Mouse (Mus musculus): ENCODE measurements at regions not wholly inside any gene's neighbourhood (a gene's known extent, or its start where the extent isn't known, plus 50 kb on each side); places are given as distances from the start of the nearest gene placed in this dataset.

DNA sequence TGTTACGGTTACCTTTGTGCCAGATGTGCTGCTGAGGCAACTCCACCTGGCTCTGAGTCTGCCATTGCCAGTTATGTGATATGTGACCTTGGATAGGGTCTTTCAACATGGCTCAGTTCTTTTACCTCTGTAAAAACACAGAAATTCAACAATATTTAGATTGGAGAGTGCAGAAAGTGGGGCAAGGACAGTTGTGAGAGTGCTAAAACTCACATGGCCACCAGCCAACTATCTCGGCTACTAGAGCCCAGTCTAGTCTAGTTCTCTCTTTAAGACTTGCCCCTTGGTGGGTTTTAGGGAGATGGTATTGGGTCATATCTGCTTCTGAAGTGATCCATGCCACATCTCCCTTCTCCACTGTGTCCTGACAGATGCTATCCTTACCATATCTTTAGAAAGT lies 233.0 kb downstream of the Phf14 start:
- no peaks in the 10 kb centered on the region for H3K9me3 ChIP-seq
- no peak overlapping the region for H3K9ac ChIP-seq
- H3K4me2 ChIP-seq (replicated peaks): no peak overlapping the region
- no peaks in the 10 kb centered on the region for H3K4me1 ChIP-seq
- no peaks in the 10 kb centered on the region for H3K36me3 ChIP-seq
- 89% methylated on average over 2 of the region's 2 CpGs for WGBS
- no peak overlapping the region for H3K4me3 ChIP-seq
- no peaks in the 10 kb centered on the region for H3K27me3 ChIP-seq (replicated peaks)
- ATAC-seq (ENCODE audit: low FRiP score, low read depth): no peak
- H3K27ac ChIP-seq: no peak overlapping the region

DNA sequence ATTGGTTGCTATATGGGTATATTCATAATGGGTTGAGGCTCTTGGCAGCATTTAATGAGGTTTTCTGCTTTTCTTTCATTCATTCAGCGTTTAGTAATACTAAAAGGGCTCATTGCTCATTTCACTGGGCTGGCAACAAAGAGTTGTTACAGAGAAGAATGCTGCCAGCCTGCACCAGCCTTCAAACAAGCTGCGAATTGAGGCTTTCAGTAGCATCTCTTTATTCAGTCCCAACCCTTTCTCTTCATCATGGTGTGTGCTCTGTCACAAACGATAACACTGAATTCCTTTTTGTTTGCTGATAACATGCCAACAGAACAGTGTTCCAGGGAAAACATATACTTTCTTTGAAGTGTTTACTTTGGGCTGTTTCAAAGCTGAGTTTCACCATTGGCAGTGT lies 237.6 kb downstream of the Phf14 start:
- Histone ChIP-seq H3K4me1 (no peaks in the 10 kb centered on the region), H3K4me3 (no peak overlapping the region)

DNA sequence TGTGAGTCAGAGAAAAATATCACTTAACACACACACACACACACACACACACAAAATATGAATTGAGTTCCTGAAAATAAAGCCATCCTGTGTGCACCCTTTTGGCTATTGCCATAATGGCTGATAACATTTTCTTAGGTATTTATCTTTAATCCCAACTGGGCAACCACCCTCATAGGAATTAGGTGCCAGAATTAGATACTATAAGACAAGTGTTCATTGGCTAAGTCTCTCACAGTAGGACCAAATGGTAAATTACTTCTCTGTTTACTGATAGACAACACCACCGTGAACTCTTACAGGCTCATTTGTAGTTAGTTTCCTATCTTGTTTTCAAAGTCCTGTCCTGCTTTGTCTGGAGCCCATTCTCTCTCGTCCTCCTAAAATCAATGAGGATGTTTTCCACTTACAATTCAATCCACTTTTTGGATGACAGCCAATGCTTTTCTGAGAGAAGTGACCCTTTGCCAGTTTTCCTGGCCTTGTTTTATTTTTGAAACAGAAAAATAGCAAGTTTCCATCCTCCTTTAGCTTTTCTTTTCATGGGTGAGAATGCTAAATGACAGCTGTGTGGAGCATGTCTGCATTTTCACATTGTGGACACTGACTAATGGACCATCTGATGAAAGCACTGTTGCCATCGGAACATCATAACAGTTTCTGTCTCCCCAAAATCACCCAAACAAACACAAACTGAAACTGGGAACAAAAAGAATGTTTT lies 243.2 kb downstream of the Phf14 start:
- WGBS: 62% methylated on average over 3 of the region's 3 CpGs
- no peak for ATAC-seq (ENCODE audit: low FRiP score, low read depth)

More for the DNA sequence above, 237.6 kb downstream of the Phf14 start:
- no peak overlapping the region for H3K4me2 ChIP-seq (replicated peaks)
- no peaks in the 10 kb centered on the region for H3K36me3 ChIP-seq
- ATAC-seq (ENCODE audit: low FRiP score, low read depth): no peak
- no peaks in the 10 kb centered on the region for H3K9me3 ChIP-seq
- no peak overlapping the region for H3K9ac ChIP-seq
- H3K27ac ChIP-seq: no peak overlapping the region
- WGBS: 66% methylated on average over 3 of the region's 3 CpGs
- no peaks in the 10 kb centered on the region for H3K27me3 ChIP-seq (replicated peaks)

DNA sequence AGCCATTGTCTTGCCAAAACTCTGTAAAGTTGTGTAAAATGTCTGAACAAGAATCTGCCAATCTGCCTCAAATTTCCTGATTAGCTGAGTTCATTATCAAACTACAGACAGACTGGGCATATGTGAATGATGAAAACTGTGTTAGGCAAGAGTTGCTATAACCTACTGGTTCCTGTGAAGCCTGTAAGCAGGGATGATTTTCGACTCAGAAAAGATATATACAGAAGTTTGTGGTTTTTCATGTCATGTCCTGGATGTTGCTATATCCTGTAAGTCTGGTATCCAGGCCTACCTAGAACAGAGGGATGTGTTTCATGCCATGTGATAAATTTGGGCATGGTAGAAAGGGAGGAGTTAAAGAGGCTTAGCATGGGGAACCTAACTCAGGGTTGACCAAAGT lies 256.4 kb downstream of the Phf14 start:
- no peaks in the 10 kb centered on the region for H3K4me1 ChIP-seq
- no peaks in the 10 kb centered on the region for H3K9me3 ChIP-seq
- H3K4me3 ChIP-seq: no peak overlapping the region
- 89% methylated on average over 1 of the region's 1 CpGs for WGBS
- no peak overlapping the region for H3K27ac ChIP-seq
- no peak for ATAC-seq (ENCODE audit: low FRiP score, low read depth)
- no peak overlapping the region for H3K9ac ChIP-seq
- no peaks in the 10 kb centered on the region for H3K36me3 ChIP-seq
- H3K4me2 ChIP-seq (replicated peaks): no peak overlapping the region
- no peaks in the 10 kb centered on the region for H3K27me3 ChIP-seq (replicated peaks)

More for the DNA sequence above, 243.2 kb downstream of the Phf14 start:
- H3K27me3 ChIP-seq (replicated peaks): no peaks in the 10 kb centered on the region
- H3K9me3 ChIP-seq: no peaks in the 10 kb centered on the region
- no peak overlapping the region for H3K9ac ChIP-seq
- no peaks in the 10 kb centered on the region for H3K4me1 ChIP-seq
- no peak overlapping the region for H3K4me2 ChIP-seq (replicated peaks)
- no peaks in the 10 kb centered on the region for H3K36me3 ChIP-seq
- H3K4me3 ChIP-seq: no peak overlapping the region
- no peak overlapping the region for H3K27ac ChIP-seq

DNA sequence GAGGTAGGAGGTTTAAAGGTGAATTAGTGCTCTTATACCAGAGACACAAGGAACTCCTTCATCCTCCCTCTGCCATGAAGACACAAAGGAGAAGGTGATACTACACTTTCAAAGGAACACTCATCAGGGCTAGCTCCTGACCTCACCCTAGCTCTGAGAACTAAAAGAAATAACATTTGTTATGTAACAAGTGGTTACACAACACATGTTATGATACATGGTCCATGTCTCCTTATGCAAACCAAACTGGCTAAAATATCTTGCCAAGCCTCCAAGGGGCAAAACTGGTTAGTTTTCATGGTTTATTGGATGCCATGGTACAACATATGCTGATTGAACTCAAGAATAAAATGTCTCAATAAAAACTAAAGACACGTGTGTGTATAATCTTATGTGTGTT lies 260.9 kb downstream of the Phf14 start:
- WGBS: 88% methylated on average over 1 of the region's 1 CpGs
- H3K9me3 ChIP-seq: no peaks in the 10 kb centered on the region
- no peaks in the 10 kb centered on the region for H3K36me3 ChIP-seq
- no peak overlapping the region for H3K9ac ChIP-seq
- no peaks in the 10 kb centered on the region for H3K27me3 ChIP-seq (replicated peaks)
- H3K4me1 ChIP-seq: no peaks in the 10 kb centered on the region
- H3K27ac ChIP-seq: no peak overlapping the region
- H3K4me3 ChIP-seq: no peak overlapping the region
- no peak overlapping the region for H3K4me2 ChIP-seq (replicated peaks)
- no peak for ATAC-seq (ENCODE audit: low FRiP score, low read depth)

DNA sequence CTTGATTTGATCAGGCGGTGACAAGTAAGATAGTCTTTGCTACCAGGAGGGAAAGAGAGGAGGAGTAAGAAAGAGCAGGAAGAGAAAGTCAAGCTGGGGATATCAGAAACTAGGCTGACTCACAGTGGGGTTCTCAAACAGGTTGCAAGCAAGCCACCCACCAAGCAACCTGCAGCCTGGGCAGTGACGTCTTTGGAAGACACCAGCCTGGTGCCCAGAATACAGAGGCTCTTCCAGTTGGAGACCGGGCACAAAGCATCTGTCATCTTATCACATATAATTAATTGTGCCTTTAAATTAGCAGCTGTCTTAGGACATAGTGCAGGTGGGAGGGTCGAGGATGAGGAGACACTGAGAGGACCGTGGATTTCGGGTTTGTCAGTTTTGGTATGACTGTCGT lies 261.8 kb downstream of the Phf14 start:
- 76% methylated on average over 7 of the region's 7 CpGs for WGBS
- H3K27ac ChIP-seq: no peak overlapping the region
- H3K9ac ChIP-seq: no peak overlapping the region
- no peaks in the 10 kb centered on the region for H3K9me3 ChIP-seq
- H3K4me3 ChIP-seq: no peak overlapping the region
- no peak overlapping the region for H3K4me2 ChIP-seq (replicated peaks)
- no peak for ATAC-seq (ENCODE audit: low FRiP score, low read depth)
- H3K36me3 ChIP-seq: no peaks in the 10 kb centered on the region
- no peaks in the 10 kb centered on the region for H3K4me1 ChIP-seq
- no peaks in the 10 kb centered on the region for H3K27me3 ChIP-seq (replicated peaks)

DNA sequence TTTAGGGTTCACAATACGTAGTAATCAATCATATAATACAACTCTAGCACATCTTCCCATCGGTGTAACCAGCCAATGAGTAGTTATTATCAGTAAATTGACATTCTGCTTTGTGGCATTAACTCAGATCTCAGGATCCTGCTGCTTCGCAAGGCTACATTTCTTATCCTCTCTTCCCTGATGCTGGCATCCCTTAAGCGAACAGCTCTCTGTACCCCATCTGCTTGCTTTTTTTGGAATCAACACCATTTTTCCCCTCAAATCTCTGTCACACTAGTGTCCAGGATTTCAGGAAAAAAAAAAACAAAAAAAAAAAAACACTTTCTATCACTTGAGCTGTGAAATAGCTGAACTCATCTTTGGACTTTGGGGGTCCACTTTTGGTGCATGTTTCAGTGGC lies 263.1 kb downstream of the Phf14 start:
- no peak for ATAC-seq (ENCODE audit: low FRiP score, low read depth)
- Histone ChIP-seq H3K4me1 (no peaks in the 10 kb centered on the region), H3K27ac (no peak overlapping the region), H3K4me2 (replicated peaks) (no peak overlapping the region), H3K9ac (no peak overlapping the region), H3K36me3 (no peaks in the 10 kb centered on the region), H3K4me3 (no peak overlapping the region), H3K27me3 (replicated peaks) (no peaks in the 10 kb centered on the region), H3K9me3 (no peaks in the 10 kb centered on the region)
- 89% methylated on average over 4 of the region's 4 CpGs for WGBS

DNA sequence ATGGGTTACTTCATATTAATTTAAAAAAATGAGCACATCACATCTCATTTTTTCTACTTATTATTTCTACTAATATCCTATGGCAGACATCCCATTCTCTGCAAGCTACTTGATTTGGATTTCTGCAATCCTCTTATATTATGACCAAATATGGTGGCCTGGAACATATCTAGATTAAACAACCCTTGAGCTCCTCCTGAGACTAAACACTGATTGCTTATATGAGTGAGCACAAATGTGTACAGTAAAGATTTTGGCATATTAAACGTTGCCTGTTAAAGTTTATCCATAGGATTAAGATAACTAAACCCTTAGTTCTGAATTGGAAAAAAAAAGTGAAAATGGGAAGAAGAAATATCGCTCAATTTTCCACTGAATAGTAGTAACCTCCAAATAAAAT lies 263.6 kb downstream of the Phf14 start:
- Histone ChIP-seq H3K27me3 (replicated peaks) (no peaks in the 10 kb centered on the region), H3K36me3 (no peaks in the 10 kb centered on the region), H3K27ac (no peak overlapping the region), H3K4me2 (replicated peaks) (no peak overlapping the region), H3K9me3 (no peaks in the 10 kb centered on the region), H3K9ac (no peak overlapping the region), H3K4me3 (no peak overlapping the region), H3K4me1 (no peaks in the 10 kb centered on the region)
- WGBS: 86% methylated on average over 2 of the region's 2 CpGs
- no peak for ATAC-seq (ENCODE audit: low FRiP score, low read depth)

DNA sequence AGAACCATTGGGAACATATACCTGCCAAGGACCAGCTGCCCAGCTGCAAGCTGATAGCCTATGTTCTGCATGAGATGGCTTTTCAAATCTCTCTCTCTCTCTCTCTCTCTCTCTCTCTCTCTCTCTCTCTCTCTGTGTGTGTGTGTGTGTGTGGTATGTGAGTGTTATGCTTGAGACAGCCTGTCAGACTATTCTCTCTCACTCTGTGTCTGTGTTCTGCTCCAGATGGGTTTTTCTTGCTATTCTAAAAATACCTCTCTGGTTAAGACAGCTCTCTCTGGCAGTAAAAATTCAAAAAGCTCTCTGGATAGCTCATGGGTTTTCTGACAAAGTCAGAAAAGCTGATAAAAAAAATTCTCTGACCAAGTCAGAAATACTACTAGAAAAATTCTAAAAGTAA lies 270.4 kb downstream of the Phf14 start:
- no peak overlapping the region for H3K9ac ChIP-seq
- H3K4me2 ChIP-seq (replicated peaks): no peak overlapping the region
- H3K27me3 ChIP-seq (replicated peaks): no peaks in the 10 kb centered on the region
- no peak overlapping the region for H3K27ac ChIP-seq
- no peak for ATAC-seq (ENCODE audit: low FRiP score, low read depth)
- no peaks in the 10 kb centered on the region for H3K9me3 ChIP-seq
- H3K4me3 ChIP-seq: no peak overlapping the region
- H3K36me3 ChIP-seq: no peaks in the 10 kb centered on the region
- H3K4me1 ChIP-seq: no peaks in the 10 kb centered on the region

DNA sequence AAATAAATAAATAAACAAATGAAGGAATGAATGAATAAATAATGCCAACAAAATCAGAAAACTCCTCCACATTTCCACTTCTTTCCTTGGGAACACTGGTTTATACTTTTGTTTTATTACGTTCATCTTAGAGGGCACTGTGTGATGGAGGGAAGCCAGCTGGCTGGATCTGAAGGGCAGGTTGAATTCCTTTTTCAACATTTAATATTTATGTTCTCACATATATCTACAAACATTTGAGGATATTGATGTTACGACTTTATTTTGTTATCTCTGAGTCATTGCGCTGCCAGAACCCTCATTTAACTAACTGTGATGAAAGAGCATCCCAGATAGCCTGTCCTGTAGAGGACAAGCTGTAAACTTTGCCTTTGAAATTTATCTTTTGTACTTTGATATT lies 273.3 kb downstream of the Phf14 start:
- Histone ChIP-seq H3K4me3 (no peak overlapping the region), H3K9ac (no peak overlapping the region), H3K9me3 (no peaks in the 10 kb centered on the region), H3K27ac (no peak overlapping the region), H3K4me1 (no peaks in the 10 kb centered on the region), H3K27me3 (replicated peaks) (no peaks in the 10 kb centered on the region), H3K36me3 (no peaks in the 10 kb centered on the region), H3K4me2 (replicated peaks) (no peak overlapping the region)
- ATAC-seq (ENCODE audit: low FRiP score, low read depth): no peak
- 96% methylated on average over 3 of the region's 3 CpGs for WGBS

DNA sequence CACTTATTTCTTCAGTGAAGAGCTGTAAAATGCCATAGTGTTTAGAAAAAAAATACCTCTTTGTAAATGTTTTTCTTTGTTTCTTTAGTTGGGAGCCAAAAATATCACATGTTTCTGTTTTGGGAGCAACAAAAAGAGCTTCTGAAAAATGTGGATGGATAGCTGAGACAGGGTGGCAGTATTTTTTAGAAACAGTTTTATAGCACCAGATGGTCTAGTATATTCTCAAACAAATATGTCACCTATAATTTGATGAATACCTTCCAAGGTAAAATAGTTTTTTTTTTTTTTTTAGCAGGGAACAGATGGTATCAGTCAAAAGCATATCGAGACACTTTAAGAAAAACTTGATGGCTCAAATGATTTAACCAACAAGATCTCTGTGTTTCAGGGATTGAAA lies 302.6 kb downstream of the Phf14 start:
- H3K9ac ChIP-seq: no peak overlapping the region
- H3K36me3 ChIP-seq: no peaks in the 10 kb centered on the region
- ATAC-seq (ENCODE audit: low FRiP score, low read depth): no peak
- H3K4me2 ChIP-seq (replicated peaks): no peak overlapping the region
- H3K9me3 ChIP-seq: no peaks in the 10 kb centered on the region
- no peaks in the 10 kb centered on the region for H3K27me3 ChIP-seq (replicated peaks)
- no peak overlapping the region for H3K27ac ChIP-seq
- no peak overlapping the region for H3K4me3 ChIP-seq
- 73% methylated on average over 1 of the region's 1 CpGs for WGBS
- no peaks in the 10 kb centered on the region for H3K4me1 ChIP-seq

DNA sequence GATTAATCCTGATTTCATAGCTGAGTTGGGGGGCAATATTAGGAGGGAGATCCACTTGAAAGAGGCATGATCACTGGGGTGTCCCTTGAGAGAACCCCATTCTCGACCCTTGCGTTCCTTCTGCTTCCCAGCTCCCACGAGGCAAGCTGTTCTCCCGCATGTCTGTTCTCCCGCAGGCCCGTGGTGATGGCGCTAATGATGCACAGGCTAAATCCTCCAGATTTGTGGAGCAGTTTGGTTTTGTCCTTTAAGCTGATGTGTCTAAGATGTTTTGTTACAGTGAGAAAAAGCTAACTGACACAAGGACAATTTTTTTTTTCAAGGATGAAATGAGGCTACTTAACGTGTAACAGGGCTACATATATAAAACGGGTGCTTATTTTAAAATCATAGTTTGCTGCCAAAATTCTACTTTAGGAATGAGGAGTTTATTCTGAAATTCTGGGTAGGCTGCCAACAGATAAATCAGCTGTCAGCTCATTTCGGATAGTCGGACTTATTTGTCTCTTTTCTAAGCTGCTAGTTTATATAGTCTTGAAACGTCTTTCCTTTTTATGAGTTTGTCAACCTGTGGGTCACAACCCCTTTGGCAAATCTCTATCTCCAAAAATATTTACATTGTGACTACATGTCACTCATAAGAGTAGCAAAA lies 307.0 kb downstream of the Phf14 start:
- Histone ChIP-seq H3K27me3 (replicated peaks) (no peaks in the 10 kb centered on the region), H3K4me1 (no peaks in the 10 kb centered on the region), H3K9ac (no peak overlapping the region), H3K9me3 (no peaks in the 10 kb centered on the region; the same call in 1 of the 2 replicates), H3K27ac (no peak overlapping the region), H3K4me3 (no peak overlapping the region), H3K36me3 (no peaks in the 10 kb centered on the region), H3K4me2 (replicated peaks) (no peak overlapping the region)
- 89% methylated on average over 12 of the region's 12 CpGs for WGBS
- no peak for ATAC-seq (ENCODE audit: low FRiP score, low read depth)

DNA sequence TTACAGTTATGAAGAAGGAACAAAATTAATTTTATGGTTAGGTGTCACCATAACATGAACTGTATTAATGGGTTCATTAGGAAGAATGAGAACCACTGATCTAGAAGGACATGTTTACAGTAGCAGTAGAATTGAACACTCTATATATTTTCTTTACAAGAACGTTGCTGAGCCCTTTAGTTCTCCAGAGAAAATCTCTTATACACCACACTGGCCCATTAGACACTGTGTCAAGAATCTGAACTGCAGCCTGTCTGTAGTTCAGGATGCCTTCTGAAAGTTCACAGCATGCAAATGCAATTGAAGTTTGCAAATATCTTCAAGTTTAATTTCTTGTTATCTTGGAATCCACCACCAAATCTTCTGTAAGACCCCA lies 307.6 kb downstream of the Phf14 start:
- Histone ChIP-seq H3K4me1 (no peaks in the 10 kb centered on the region), H3K27ac (no peak overlapping the region), H3K9me3 (peaks cover 4% of the 10 kb centered on the region; the same call in 1 of the 2 replicates), H3K9ac (no peak overlapping the region), H3K4me3 (no peak overlapping the region), H3K4me2 (replicated peaks) (no peak overlapping the region), H3K27me3 (replicated peaks) (no peaks in the 10 kb centered on the region), H3K36me3 (no peaks in the 10 kb centered on the region)
- 77% methylated on average over 1 of the region's 1 CpGs for WGBS
- no peak for ATAC-seq (ENCODE audit: low FRiP score, low read depth)

Measured in neural tube, embryonic 12.5 days (tissue).